Mouse (Mus musculus) heart, adult 9 months (tissue): ENCODE measurements around the gene Akt2.

Experiments
- DNase-seq, 2 experiments: peaks; one replicate each; pipeline ENCODE4 v3.0.0; 2022; ENCODE audit warnings: low spot score in 2 of 2

The Akt2 gene

DNA sequence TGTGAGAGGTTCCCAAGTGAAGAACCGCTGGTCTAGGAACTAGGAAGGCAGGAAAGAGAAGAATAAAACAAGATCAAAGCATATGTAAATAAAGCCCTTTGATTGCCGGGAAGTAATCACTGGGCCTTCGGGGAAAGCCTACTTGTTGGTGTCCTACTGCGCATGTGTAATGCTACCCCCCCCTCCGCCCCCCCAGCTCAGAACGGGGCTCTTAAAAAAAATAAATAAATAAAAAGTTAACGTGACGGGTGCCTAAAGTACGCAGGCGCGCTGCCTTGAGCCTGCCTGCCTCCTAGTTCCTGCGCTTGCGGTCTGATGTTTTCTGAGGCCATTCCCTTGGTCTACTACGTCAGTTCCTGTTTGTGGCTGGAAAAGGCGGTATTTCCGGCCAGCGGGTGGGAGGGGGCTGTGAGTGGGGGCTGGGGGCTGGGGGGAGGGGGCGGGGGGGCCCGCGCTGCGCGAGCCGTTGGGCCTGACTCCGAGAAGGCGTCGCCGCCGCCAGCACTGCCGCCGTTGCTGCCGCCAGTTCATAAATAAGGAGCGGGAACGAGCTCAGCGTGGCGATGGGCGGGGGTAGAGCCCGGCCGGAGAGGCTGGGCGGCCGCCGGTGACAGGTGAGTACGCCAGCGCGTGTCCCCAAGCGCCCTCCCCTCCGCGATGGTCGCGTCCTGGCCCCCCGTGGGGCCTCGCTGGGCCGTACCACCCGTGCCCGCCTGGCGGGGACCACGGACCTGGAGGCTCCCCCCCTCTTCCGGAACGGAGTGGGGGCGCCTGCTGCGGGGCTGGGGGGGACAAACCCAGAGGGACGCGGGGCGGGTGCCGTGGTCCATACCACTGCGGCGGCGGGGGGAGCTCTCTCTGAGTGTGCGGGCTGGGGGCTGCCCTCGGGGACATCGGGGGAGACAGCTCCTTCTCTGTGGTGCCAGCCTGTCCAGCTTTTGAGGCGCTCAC lies at the start of gene Akt2:
Akt2 (plus strand) TSS at position 287 of the 951 bp plus-strand sequence.
- peak; percentile 93 to 96 for DNase-seq

GRCm38 (mm10) chr7:27541922-27542321 lies 49.4 kb upstream of the Akt2 start:
- DNase-seq: no peak

DNA sequence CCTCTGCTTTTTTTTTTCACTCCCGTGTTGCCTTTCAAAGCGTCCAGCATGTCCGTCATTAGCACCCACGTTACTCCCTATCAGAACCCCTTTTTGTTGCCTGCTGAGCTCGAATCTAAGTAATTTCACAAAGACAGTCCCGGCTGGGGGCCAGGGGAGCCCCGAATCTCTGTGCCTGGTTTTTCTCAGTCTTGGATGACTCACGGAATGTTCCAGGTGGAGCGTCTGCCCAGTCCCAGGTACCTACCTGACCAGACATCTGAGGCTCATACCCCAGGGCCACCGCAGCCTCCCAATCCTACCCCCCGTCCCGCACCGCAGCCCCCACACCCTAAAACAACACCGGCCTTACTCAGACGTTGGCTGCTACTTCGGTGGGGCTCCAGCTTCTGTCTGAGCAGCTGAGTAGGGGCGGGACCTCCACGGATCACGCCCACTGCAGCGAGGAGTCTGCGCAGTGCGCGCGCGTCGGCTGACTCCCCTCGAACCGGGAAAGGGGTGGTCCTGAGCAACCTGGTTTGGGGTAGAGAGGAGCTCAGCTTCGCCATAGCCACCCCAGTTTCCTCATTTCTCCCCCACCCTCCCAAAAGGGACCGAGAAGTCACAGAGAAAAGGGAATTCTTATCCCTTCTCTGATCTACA lies 48.8 kb upstream of the Akt2 start:
- peak; percentile 75 to 77 for DNase-seq

DNA sequence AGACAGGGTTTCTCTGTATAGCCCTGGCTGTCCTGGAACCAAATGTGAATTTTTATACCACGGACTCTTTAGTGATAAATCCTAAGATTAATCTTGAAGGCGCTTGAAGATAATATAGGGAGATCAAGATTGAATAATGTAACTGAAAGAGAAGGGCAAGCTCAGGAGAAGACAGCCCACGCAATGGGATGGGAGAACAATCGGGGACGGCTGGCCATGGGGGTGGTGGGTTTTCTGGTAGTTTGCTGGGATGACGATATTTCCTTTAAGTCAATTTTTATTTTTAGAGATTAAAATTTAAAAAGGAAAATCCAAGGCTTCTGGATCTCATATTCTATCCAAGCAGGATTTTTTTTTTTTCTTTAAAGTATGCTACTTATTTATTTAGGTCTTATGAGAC lies 48.3 kb upstream of the Akt2 start:
- DNase-seq: no peak

DNA sequence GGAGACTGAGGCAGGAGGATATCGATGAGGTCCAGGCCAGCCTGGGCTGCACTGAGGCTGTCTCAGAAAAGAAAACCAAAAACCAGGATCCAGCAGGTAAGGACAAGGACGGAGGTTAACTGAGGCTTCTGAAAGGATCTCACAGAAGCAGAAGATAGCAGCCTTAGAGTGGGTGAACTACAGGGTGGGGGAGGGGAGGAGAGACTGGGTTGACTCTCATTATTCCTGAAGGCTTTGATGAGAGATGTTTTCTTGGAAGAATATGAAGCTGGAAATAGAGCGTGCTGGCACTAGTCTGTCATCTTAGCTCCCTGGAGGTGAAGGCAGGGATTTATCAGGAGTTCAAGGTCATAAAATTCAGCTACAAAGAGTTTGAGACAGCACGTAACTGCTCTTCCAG lies 47.5 kb upstream of the Akt2 start:
- DNase-seq: no peak

GRCm38 (mm10) chr7:27544675-27545370 lies 46.5 kb upstream of the Akt2 start:
- DNase-seq: no peak

DNA sequence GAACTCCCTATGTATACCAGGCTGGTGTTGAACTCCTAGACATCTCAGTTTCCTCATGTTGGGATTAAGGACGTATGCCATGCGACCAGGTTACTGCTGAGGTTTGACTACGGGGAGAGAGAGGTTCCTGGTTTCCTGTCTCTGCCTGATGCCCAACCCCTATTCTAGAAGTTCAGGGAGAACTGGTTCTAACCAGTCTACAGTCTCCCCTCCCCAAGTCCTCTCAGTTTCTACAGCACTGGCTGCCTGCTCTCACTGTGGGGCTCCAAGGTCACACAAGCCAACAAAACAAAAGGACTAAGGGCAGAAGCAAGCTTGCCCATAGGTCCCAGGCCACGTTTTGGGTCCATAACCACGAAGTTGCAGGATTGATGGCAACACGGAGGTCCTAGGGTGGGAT lies 41.8 kb upstream of the Akt2 start:
- no peak for DNase-seq

DNA sequence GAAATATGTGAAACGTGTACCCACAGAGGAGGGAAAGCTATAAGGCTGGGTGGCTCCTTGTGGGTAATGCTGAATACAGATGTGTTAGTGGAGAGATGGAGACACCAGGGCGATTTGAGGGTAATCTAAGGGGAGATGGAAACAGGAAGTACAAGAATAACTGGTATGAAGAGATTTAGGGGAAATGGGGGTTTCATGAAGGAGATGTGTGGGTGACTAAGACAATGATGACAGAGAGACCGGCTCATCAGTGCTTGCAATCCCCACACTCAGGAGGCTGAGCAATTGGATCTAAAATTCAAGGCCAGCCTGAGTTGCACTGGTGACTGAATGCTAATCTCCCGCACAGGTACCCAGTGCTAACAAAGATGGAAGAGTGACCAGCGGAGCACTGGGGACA lies 39.3 kb upstream of the Akt2 start:
- no peak for DNase-seq

DNA sequence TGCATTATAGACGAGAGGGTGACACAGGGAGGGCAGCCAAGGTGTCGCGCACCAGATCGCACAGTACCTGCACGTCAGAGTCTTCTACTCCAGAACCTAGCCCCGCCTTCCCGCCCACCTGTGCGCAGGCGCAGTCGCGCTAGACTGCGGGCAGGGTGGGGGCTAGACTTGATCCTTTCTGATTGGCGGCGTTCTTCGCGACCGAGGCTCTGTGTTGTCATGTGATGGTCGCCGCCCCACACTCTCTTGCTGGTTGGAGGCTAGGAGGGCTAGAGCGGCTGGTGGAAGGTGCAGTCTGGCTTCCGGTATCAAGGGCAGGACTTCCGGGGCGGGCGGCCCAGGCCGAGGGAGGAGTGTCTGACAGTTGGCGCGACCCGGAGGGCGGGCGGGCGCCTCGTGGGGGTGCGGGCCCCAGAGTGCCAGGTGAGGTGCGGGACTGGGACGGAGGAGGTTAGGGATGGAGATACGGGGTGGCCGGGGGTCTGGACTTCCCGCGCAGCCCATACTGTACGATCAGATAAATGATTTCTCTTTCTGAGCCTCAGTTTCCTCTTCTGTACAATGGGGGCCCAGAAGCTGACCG lies 38.3 kb upstream of the Akt2 start, which contains the start of the genes Pld3 and 2310022A10Rik:
Pld3 (minus strand) TSS at position 288 of the 583 bp plus-strand sequence.
2310022A10Rik (plus strand) TSS at position 303 of the 583 bp plus-strand sequence.
- DNase-seq: peak; percentile 96 to 98

- peak; percentile 52 to 67 for DNase-seq
Observed at GRCm38 (mm10) chr7:27560291-27560887, 31.0 kb upstream of the Akt2 start.

- no peak for DNase-seq
Observed at GRCm38 (mm10) chr7:27560978-27561377, 30.4 kb upstream of the Akt2 start.

DNA sequence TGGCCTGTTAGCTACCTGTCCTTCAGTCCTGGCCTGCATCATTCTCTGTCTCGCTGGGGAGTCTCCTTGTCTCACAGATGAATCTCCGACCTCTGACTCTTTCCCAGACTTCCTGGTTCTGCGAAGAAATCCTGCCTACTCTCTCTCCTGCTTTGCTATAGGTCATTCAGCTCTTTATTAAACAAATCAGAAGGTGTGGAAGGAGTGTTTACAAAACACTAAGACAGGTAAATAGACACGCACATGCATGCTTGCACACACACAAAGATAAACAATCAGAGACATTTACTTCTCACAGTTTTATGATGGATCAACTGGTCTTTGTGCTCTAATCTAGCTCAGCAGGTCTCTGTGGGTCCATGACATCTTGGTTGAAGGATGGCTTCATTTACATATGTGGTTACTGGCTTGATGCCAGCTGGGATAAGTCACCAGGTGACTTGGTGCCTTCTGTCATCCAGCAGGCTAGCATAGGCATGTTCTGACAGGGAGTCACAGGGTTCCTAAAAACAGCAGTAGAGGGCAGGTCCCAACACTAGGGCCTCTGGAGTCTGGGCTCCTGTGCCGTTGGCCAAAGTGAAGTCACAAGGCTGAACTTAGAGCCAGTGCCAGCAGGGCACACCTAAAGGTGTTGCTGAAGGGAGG lies 21.6 kb upstream of the Akt2 start:
- DNase-seq: peak in 1 of 2 experiments; percentile 32

GRCm38 (mm10) chr7:27572133-27572532 lies 19.2 kb upstream of the Akt2 start:
- DNase-seq: no peak

GRCm38 (mm10) chr7:27574124-27574880 lies 17.1 kb upstream of the Akt2 start:
- DNase-seq: no peak

GRCm38 (mm10) chr7:27576914-27577313 lies 14.4 kb upstream of the Akt2 start:
- no peak for DNase-seq

DNA sequence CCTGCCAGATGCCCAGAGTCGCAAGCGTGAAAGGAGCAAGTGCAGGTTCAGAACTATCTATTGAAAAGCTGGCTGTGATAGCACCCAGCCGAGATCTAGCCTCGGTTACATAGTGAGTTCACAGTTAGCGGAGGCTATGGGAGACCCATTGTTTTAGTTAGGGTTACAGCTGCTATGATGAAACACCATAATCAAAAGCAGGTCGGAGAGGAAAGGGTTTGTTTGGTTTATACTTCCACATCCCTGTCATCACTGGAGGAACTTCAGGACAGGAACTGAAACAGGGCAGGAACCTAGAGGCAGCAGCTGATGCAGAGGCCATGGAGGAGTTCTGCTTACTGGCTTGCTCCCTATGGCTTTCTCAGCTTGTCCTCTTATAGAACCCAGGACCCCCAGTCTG lies 13.8 kb upstream of the Akt2 start:
- DNase-seq: no peak

GRCm38 (mm10) chr7:27578465-27578864 lies 12.9 kb upstream of the Akt2 start:
- DNase-seq: no peak

DNA sequence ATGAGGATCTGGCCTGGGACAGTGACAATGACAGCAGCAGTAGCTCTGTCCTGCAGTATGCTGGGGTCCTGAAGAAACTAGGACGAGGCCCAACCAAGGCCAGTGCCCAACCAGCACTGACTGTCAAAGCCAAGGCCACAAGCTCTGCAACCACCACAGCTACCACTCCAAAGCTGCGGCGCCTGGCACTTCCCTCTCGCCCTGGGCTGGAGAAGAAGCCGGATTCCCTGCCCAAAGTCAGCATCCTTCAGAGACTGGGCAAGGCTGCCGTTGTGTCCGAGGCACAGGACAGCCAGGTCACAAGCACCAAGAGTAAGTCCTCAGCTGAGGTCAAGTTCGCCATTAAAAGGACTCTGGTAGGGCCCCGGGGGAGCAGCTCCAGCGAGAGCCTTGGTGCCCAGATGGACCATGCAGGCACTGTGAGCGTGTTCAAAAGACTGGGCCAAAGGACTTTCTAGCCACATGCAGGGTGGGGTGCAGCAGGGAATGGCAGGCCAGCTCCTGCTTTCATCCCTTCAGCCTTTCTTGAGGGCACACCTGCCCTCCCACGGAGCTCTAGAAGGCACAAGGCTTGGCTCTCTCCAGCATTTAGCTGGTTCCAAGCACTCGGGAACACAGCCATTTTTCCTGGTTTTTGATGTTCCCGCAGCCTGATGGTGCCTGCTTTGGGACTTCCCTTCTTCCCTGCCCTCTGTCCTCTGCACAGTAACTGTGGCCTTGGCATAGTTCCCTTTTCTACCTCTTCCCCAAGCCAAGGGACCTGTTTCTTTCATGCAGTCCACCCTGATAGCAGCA lies 10.8 kb upstream of the Akt2 start:
- no peak for DNase-seq

DNA sequence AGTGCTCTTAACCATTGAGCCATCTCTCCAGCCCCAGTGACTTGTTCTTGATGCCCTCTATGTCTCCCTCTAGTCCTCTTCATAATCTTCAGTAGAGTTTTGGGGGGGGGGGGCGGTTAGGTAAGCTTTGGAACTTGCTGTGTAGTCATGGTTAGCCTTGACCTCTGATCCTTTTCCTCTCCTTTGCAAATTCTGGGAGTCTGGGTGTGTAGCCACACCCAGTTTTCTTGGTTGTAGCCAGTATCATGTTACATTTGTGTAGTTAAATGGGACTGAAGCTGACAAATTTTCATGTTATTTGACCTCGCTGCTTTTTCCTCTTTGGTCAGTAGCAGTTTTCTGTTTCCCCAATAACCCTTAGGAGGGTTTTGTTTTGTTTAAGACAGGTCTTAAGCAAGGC lies 4.5 kb upstream of the Akt2 start:
- no peak for DNase-seq
